Mouse (Mus musculus) layer of hippocampus, adult 2 months (tissue): Measurements from ENCODE around the gene Ranbp2. TPM values are rescaled to one million over a fixed set of nuclear protein-coding genes. Genes with fewer than 3 reads are reported as not detected.
"Not testable (repeated sequence)": the region's sequence is repeated elsewhere in the genome, so short reads cannot be mapped to it uniquely, and the experiment has no call there.

Source experiments
- DNase-seq, 2 experiments: peaks; one replicate each; pipeline ENCODE4 v3.0.0; 2022; ENCODE audit warnings: low spot score in 2 of 2
- H3K27ac ChIP-seq: fragments of 200-600 bp; 2 replicates; pipeline ENCODE4 v1.8.1; 2022
- H3K4me3 ChIP-seq: fragments of 200-600 bp; 2 replicates; pipeline ENCODE4 v1.8.1; 2022; ENCODE audit warnings: mild to moderate bottlenecking
- CTCF ChIP-seq: fragments of 200-600 bp; conservative IDR thresholded peaks from 2 replicates; pipeline ENCODE4 v1.8.1; 2022; ENCODE audit warnings: antibody characterized with exemption, mild to moderate bottlenecking, moderate library complexity
- total RNA-seq, 2 experiments: library from RNA; stranded (reverse); gene quantifications; 2 replicates each; pipeline ENCODE4 v1.2.3; 2021

Gene Ranbp2
- total RNA-seq, 2 experiments from 2014 or later, result 78.2 to 81.5 TPM

DNA sequence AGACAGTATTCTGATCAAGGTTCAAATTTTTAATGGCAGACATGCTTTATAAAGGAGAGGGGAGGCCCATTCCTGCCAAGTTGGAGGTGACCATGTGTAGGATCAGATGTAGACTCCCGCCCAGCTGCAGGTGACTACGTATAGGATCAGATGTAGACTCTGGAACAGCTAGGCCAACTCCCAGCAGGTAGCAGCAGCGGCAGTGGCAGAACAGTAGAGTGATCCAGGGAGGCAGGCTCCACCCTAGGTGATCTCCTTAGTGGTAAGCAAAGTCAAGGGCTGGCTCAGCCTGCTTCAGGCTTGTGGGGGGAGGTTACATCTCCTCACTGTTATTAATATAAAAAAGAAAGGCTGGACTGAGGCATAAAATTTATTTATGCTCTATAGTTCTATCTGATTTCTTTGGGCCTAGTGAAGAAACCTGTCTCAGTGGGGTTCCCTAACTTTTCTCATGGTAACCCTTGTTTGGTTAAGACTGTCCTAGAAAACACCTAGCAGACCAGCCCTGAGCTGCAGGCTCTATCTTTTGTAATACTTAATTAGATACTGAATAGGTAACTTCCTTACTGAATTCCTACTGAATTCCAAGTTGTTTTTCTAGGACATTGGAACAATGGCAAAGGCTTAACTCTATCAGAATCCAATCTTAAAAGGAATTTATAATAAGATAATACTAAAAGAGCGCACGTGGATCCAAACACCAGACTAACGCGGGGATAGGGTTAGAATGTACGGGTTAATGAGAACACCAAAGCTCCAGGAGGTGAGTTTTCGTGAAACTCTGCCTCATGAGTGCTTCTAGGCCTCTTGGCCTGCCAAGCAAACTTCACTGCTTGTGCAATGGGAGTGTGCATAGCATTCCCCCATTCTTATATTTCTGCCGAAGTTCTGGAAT lies 84.4 kb downstream of the Ranbp2 start:
- no peak overlapping the region for H3K27ac ChIP-seq
- no peak for TF ChIP-seq CTCF
- no peak overlapping the region for H3K4me3 ChIP-seq
- no peak for DNase-seq

DNA sequence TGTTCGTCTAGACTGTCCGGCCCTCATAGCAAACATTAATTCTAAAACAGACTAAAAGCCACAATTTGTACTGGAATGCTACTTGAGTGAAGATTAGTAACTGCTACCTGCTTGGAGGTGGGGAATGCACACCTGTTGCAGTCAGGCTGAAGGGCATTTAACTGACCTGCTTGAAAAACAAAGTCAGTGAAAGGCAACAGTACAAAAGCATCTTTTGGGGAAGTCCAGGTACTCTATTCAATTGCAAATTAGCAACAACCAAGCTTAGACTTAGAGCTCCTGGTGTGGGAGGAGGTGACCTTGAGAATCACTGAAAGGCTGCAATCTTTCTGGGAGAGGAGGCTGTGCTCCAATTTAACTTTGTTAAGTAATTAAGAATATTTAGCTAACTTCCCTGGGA lies 85.5 kb downstream of the Ranbp2 start:
- H3K27ac ChIP-seq, result no peak overlapping the region
- no peak for DNase-seq
- no peak overlapping the region for H3K4me3 ChIP-seq
- no peak for TF ChIP-seq CTCF

DNA sequence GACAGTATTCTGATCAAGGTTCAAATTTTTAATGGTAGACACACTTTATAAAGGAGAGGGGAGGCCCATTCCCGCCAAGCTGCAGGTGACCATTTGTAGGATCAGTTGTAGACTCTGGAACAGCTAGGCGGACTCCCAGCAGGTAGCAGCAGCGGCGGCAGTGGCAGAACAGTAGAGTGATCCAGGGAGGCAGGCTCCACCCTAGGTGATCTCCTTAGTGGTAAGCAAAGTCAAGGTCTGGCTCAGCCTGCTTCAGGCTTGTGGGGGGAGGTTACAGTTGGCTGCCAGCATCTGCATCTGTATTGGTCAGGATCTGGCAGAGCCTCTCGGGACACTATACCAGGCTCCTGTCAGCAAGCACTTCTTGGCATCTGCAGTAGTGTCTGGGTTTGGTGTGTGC lies 89.6 kb downstream of the Ranbp2 start:
- not testable (repeated sequence) for H3K27ac ChIP-seq, DNase-seq, H3K4me3 ChIP-seq

DNA sequence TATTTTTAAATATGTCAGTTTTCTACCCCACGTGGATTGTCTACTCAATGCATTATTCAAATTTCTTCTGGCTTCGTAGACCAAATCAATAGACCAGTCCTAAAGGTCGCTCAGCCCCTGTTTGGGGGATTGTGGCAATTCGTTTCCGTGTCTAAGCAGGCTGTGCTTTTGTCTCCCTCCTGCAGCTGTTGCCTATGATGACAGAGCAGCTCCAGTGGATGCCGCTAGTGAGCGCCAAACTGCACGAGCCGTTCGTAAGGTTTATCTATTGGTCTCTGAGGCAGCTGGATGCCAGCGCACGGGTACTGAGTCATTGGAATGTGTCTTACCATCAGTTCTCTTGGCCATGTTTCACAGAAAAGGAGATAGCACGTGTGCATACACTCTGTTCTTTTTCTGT lies 93.9 kb downstream of the Ranbp2 start:
- DNase-seq, result no peak
- TF ChIP-seq CTCF, result peak; percentile 47

More for the DNA sequence above, 93.9 kb downstream of the Ranbp2 start:
- Histone ChIP-seq H3K4me3 (no peak overlapping the region), H3K27ac (no peak overlapping the region)

Other genes with a start within 250 kb of the Ranbp2 start
- not detected for gene AW822073, start 222.0 kb upstream of the Ranbp2 start, total RNA-seq
- not detected for gene Duxf3, start 214.2 kb upstream of the Ranbp2 start, total RNA-seq
- not detected for gene Gm4981, start 210.2 kb upstream of the Ranbp2 start, total RNA-seq
- gene Gcc2, start 191.4 kb upstream of the Ranbp2 start, total RNA-seq, result 10 to 100 TPM; 75.9 to 81.9 TPM
- gene Lims1, start 123.5 kb upstream of the Ranbp2 start, total RNA-seq, result 10 to 100 TPM; 20.7 to 22.6 TPM
- gene Ccdc138, start 51.0 kb downstream of the Ranbp2 start, total RNA-seq, result 1 to 10 TPM; 4.2 to 5.1 TPM
- gene Edar, start 228.7 kb downstream of the Ranbp2 start, total RNA-seq, result under 1 TPM; 0.13 to 0.15 TPM